Mouse (Mus musculus): ENCODE results near the gene Mrpl54.

GRCm38 (mm10) chr10:81293334-81294030 is 26.7 kb upstream of the Mrpl54 start:
- TF ChIP-seq SMC3 (IDR thresholded peaks at IDR 0.05; ENCODE audit: low read depth, low read length) (no peak), EP300 (IDR thresholded peaks at IDR 0.05; ENCODE audit: low read depth in 1 of 2, low read length in 2 of 2) (no peak), CTCF (IDR thresholded peaks at IDR 0.05 in 2 of 3, conservative IDR thresholded peaks at IDR 0.05 in 1 of 3; ENCODE audit: control insufficient read depth in 1 of 3, insufficient read depth in 1 of 3, low read depth in 2 of 3, low read length in 3 of 3, poor library complexity in 1 of 3, severe bottlenecking in 1 of 3) (no peak), TAL1 (IDR thresholded peaks at IDR 0.05; ENCODE audit: low read length) (no peak), USF2 (IDR thresholded peaks at IDR 0.05; ENCODE audit: borderline replicate concordance in 1 of 2, insufficient read depth in 1 of 2, low read depth in 1 of 2, low read length in 2 of 2) (no peak), MEF2A (IDR thresholded peaks at IDR 0.05; ENCODE audit: extremely low read depth, insufficient replicate concordance, low read depth, low read length, poor library complexity, severe bottlenecking) (no peak), POLR2A (IDR thresholded peaks at IDR 0.05; ENCODE audit: control insufficient read depth in 1 of 2, insufficient read depth in 1 of 2, low read depth in 1 of 2, low read length in 2 of 2, poor library complexity in 1 of 2) (no peak), CHD1 (IDR thresholded peaks at IDR 0.05; ENCODE audit: low read depth, low read length) (no peak), E2F4 (IDR thresholded peaks at IDR 0.05; ENCODE audit: borderline replicate concordance, low read depth, low read length) (no peak), BHLHE40 (IDR thresholded peaks at IDR 0.05; ENCODE audit: borderline replicate concordance, low read depth, low read length) (no peak)

Data from MEL (cell line).